Mouse (Mus musculus) C2C12 (cell line): ENCODE results near the gene Gpatch1.

Experiments
- CEBPB ChIP-seq: IDR thresholded peaks from one replicate; pipeline ENCODE4 v1.6.1; 2011; ENCODE audit warnings: low read depth, mild to moderate bottlenecking, control low read depth, moderate library complexity
- CTCF ChIP-seq: IDR thresholded peaks from one replicate; pipeline ENCODE4 v1.5.1; 2011; ENCODE audit not compliant: control insufficient read depth, insufficient read depth, insufficient read length
- FOSL1 ChIP-seq: IDR thresholded peaks from one replicate; pipeline ENCODE4 v1.8.0; 2011; ENCODE audit warnings: mild to moderate bottlenecking, low read length; ENCODE audit not compliant: poor library complexity, insufficient read depth, severe bottlenecking
- MYOD1 ChIP-seq: IDR thresholded peaks from one replicate; pipeline ENCODE4 v1.6.1; 2011; ENCODE audit warnings: low read depth; ENCODE audit not compliant: control insufficient read depth, insufficient read length
- USF1 ChIP-seq: IDR thresholded peaks from one replicate; pipeline ENCODE4 v1.6.1; 2011; ENCODE audit warnings: low read depth, mild to moderate bottlenecking, control low read depth, moderate library complexity

DNA sequence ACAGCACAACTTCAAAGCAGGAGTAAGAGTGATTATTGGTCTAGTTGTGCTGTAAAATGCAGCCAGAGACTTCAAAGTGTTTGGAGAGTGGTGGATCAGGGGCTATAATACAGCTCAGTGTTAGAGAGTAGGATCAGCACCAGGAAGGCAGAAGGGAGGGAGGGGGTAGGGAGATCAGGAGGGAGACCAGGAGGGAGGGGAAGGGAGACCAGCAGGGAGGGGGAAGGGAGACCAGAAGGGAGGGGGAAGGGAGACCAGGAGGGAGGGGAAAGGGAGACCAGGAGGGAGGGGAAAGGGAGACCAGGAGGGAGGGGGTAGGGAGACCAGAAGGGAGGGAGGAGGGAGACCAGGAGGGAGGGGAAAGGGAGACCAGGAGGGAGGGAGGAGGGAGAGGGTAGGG lies 4.1 kb downstream of the Gpatch1 start:
- TF ChIP-seq CTCF (no peak), CEBPB (no peak), FOSL1 (no peak), USF1 (no peak), MYOD1 (no peak)
